Mouse (Mus musculus) thymus, postnatal 4 days (tissue): ENCODE measurements around the gene Rassf2.

Experiments
- DNase-seq: peaks from one replicate; pipeline ENCODE4 v3.0.0; 2021

Gene Rassf2

GRCm38 (mm10) chr2:132034590-132035469 lies 4.8 kb upstream of the Rassf2 start:
- no peak for DNase-seq

DNA sequence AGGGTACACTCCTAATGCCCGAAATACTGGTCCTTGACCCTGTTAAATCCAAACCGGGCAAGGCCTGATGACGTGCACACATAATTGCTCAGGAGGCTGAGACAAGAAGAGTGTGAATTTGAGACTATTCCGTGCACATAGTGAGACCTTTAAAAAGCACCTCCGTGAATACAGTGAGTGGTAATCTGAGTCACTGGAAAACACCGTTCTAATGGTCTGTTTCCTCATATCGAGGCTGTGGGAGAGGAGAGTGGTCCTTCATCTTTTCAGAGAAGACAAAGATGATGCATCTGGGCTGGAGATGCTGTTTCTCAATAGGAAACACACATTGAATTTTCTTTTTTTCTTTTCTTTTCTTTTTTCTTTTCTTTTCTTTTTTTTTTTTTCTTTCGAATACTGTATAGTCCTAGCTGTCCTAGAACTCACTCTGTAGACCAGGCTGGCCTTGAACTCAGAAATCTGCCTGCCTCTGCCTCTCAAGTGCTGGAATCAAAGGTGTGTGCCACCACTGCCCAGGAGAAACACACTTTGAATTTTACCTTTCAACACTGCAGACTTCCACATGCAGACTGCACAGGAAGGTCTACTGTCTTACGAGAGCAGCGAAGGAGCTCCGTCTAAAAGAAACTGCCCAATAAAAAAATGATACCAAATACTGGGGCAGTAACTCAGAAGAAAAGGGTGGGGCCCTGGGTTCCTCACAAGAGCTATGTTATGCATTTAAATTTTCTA lies 1.5 kb upstream of the Rassf2 start:
- no peak for DNase-seq

DNA sequence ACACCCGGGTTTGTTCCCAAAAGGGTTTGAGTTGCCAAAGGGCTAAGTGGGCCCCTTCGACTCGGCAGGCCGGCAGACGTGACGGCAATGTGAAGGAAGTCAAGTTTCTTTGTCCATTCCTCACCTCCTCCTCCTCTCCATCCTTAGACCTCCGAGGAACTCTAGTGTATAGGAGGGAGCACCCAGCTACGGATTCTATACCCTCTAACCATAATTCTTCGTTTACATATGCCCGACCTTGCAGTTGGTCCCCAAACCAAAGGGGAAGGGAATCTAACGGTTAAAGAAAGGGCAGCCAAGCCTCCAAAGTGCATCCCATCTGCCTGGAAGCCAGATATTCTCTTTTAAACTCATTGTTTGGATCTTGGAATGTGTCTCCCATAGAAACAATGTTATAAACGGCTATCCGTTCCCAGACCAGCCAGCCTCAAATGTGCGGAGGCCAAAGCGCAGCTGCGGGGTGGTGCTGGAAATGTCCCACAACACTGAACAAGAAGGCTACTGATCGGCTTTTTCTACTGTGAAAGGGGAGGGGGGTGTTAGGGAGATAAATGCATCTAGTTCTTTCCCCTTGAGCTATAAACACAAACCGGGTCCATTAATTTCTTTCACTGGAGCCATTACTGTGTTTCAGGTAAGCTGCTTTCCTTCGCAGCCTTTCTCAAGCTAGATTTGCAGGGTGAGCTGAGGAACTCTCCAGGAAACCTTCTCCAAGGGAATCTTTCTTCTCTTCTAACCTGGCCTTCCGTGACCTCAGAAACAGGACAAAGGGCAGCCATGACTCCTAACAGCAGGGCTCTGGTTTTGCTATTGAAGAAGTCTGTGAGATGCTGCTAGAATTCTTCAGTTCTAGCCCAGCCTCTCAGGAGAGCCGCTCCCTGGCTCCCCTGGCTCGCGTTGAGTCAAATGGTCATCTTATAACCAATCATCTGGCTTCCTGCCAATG lies 633 bp upstream of the Rassf2 start:
- no peak for DNase-seq

- DNase-seq: peak; percentile 78
Measured at GRCm38 (mm10) chr2:132028894-132029605, 1.0 kb downstream of the Rassf2 start.

GRCm38 (mm10) chr2:132028107-132028506 lies 2.0 kb downstream of the Rassf2 start:
- no peak for DNase-seq

- DNase-seq: no peak
Measured at GRCm38 (mm10) chr2:132027366-132027765, 2.7 kb downstream of the Rassf2 start.

- DNase-seq: no peak
Measured at GRCm38 (mm10) chr2:132024028-132024427, 6.0 kb downstream of the Rassf2 start.

DNA sequence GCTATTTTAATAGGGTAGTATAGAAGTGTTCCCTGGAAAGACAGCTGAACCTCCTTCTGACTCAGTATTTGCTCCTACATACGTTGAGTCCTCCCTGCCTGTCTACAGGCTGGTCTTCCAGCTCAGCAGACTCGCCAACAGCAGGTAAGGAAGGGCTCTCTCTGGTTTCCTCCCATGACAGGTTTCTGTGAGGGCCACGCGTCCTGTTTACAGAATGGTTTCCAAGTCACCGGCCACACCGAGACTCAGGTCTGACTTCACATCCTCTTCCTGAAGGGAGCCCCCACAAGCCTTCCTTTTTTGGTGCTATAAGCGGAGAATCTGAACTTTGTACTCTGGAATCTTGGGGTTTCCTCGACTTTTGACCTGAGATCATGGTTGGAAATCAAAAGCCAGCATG lies 7.4 kb downstream of the Rassf2 start:
- DNase-seq: peak; percentile 55

- no peak for DNase-seq
Measured at GRCm38 (mm10) chr2:132021616-132022015, 8.4 kb downstream of the Rassf2 start.

- peak; percentile 79 for DNase-seq
Measured at GRCm38 (mm10) chr2:132020991-132021541, 9.0 kb downstream of the Rassf2 start.

- peak; percentile 49 for DNase-seq
Measured at GRCm38 (mm10) chr2:132020420-132020819, 9.6 kb downstream of the Rassf2 start.

DNA sequence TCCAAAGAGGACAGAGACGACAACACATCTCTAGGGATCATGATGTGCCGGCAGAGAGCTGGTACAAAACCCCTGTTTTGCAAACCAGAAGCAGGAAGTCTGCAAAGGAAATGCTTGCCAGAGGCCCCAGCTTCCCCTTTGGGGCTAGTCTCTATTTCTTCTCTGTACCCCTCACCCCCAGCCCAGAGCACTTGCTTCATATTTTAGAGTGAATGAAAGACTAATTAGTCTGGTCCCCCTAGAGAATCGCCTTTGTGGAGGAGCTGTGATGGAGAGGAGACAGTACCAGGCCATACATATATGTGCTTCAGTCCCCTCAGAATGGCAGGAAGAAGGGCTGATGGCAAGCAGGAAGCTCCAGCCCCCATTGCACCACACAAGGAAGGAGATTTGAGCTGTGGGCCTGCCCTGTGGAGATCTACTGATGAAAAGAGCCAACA lies 10.7 kb downstream of the Rassf2 start:
- peak; percentile 71 for DNase-seq

DNA sequence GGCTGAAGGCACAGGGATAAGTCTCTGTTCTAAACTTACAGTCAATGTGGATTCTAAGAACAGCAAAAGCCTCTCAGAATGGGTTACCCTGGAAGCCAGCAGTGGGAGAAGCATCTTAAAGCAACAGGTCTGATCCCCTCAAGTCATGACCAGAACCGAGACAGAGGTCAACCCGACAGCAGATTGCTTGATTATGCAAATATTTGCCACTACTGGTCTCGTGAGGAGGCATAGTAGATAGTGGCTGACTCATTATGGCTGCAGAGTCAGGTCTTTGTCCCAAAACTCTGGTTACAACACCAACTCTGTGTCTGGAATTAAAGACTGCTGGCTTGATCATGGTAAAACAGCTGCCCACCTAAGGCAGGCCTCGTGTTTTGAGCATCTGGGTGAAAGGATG lies 11.9 kb downstream of the Rassf2 start:
- DNase-seq: no peak

GRCm38 (mm10) chr2:132017611-132018010 lies 12.4 kb downstream of the Rassf2 start:
- peak; percentile 61 for DNase-seq

DNA sequence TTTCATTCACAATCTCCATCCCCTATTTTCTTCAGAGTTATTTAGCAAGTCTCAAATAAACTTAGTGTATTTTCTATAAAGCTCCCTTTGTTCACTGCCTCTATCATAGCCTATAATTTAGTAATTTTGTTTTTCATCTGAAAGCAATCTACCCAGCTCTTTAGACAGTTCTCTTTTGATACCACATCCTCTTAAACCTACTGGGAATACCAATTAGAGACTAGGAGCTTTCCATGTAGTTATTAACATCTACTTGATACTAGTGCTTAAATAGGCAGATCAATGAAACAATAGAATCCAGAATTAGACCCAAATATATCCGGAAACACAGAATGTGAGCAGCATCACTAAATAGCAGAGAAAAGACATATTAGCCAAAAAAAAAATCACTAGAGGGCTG lies 14.0 kb downstream of the Rassf2 start:
- no peak for DNase-seq

- DNase-seq: no peak
Measured at GRCm38 (mm10) chr2:132013152-132013551, 16.9 kb downstream of the Rassf2 start.

GRCm38 (mm10) chr2:132010781-132011180 lies 19.3 kb downstream of the Rassf2 start:
- DNase-seq: no peak

DNA sequence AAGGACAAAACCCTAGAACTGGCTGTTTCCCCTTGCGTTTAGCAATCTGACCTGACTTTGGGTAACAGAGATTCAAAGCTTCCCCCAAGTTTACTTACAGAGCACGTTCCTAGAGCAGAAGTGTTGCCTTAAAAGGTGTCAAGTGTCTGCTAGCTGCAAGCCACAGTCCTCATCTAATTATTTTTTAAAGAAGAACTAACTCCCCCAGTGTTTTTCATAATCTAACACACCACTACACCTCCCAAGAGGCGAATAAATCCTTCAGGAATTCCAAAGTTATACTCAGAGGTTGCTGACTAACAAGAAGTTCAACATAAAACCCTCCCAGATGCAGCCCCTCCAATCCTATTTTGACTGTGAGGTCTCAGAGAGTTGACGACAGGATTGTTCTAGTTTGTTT lies 21.9 kb downstream of the Rassf2 start:
- no peak for DNase-seq

DNA sequence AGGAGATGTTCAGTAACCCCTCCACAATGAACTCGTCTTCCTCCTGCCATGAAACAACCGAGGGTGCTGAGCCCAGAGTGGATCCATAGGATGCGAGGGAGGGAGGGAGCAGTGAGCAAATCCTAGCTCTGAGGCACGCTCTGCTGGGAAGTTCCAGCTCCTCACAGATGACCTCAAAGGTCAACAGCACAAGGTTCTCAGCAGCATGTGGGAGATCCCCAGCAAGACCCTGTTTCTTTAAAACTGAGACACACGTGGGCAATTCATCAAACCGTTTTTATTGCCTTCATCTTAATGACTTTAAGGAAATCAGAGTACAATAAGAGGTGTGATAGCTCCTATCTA lies 22.6 kb downstream of the Rassf2 start:
- no peak for DNase-seq

- no peak for DNase-seq
Measured at GRCm38 (mm10) chr2:132006561-132007474, 23.2 kb downstream of the Rassf2 start.

DNA sequence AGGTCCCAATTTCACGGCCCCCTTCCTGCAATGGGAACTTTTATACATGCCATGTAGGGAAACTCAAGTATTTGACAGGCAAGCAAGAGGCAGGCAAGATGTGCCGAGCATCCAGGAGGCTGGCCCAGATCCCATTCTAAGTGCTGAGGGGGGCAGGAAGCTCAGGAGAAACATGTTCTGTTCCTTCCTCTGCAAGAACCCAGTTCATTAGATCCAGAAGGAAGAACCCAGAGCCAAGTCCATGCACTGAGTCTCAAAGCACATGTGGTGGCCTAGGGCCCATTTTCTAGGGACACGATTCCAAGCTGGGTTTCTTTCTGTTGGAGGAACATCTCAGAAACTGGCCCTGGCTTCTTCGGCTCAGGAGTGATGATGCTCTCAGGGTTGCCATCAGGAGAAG lies 24.6 kb downstream of the Rassf2 start:
- no peak for DNase-seq
